Mouse (Mus musculus) testis, adult 2 months (tissue): ENCODE measurements at regions not wholly inside any gene's neighbourhood (a gene's known extent, or its start where the extent isn't known, plus 50 kb on each side); places are given as distances from the start of the nearest gene placed in this dataset.

ENCODE experiments used
- CTCF ChIP-seq: fragments of 200-500 bp; IDR thresholded peaks from 2 replicates; pipeline ENCODE4 v1.5.1; 2012; ENCODE audit warnings: low read depth, mild to moderate bottlenecking, inconsistent platforms, low read length, moderate library complexity; ENCODE audit not compliant: control insufficient read depth, insufficient read depth, insufficient replicate concordance
- POLR2A ChIP-seq: fragments of 200-500 bp; IDR thresholded peaks from 2 replicates; pipeline ENCODE4 v1.6.1; 2012; ENCODE audit warnings: low read depth, mild to moderate bottlenecking, inconsistent platforms, low read length, moderate library complexity; ENCODE audit not compliant: control insufficient read depth

DNA sequence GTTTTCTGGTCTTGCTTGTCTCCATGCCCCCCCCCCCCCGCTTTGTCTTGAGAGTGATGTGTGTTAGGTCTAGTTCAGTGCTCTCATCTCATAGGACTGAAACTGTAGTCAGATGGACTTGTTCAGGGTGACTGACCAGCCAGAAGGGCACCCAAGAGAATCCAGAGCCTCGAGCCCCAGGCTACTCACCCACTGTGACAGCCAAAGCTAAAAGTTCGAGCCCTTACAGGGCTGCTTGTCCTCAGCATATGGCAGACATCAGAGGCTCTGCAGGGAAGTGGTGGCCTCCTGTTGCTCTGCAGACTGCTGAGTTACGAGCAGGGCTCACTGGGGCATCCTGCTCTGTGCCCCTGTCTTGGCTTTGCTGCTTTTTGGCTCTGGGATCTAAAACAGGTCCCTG, 64.9 kb downstream of the Fam43a start:
- TF ChIP-seq CTCF (no peak), POLR2A (no peak)
